Mouse (Mus musculus): ENCODE measurements around the gene Zfp746. TPM values are rescaled to one million over a fixed set of nuclear protein-coding genes. Genes with fewer than 3 reads are reported as not detected.
"Not testable (repeated sequence)": the region's sequence is repeated elsewhere in the genome, so short reads cannot be mapped to it uniquely, and the experiment has no call there.

Gene Zfp746
- total RNA-seq (2021): 10 to 100 TPM; 11.2 to 11.3 TPM

DNA sequence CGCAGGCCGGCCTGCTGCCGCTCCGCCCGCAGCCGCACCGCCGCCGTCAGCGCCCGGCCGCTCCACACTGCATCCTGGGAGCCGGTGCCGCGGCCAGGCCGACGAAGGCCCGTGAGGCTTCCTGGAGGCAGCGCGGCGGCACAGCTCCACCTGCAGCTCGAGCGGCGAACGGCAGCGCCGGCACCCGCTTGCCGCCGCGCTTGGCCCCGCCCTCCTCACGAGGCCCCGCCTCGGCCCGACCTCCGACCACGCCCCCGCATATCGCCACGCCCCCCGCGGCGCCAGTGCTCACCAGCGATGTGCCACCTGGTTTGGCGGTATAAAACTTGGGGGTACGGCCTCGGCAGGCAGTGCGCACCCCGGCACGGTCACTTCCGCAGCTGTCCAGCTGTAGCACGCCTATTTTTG is at the start of gene Zfp746:
Gene Zfp746, minus strand, starts transcription at position 123 of the 408 bp plus-strand sequence.
- DNase-seq (ENCODE audit: low spot score): peak; percentile 82
- intact Hi-C loops (cut with DNase I): no loop called here

DNA sequence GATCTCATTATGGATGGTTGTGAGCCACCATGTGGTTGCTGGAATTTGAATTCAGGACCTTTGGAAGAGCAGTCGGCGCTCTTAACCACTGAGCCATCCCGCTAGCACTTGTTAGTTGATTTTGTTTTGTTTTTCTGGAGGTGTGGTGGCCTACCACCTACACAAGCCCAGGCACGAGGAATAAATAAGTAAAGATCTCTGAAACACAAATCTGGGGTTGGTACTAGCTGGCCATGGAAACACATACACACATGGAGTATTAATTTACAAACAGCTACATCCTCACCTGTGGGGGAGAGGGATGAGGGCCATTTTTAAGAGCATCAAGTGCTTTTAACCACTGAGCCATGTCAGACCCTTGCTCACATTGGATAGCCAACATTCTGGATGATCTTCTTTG is 34.7 kb upstream of the Zfp746 start:
- intact Hi-C loops (cut with DNase I); DNase-seq (ENCODE audit: low spot score): not testable (repeated sequence)

DNA sequence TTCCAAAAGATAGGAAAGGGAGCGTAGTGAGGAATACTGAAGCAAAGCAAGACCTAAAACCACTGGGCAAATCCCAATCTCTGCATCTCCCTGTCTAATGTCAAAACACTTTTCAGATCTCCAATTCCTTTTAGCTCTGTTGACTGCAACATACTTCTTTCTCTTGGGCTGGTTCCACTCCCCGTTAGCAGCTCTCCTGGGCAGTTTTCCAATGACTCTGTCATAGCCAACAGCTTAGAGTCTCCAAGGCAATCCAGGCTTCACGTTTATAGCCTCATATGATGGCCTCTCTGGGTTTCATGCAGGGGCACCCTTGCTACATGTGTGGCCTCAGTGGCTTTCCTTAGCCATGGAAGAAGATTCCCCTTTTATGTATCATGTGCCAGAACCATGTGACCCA is 29.6 kb upstream of the Zfp746 start:
- intact Hi-C loops (cut with DNase I): no loop called here
- DNase-seq (ENCODE audit: low spot score): no peak

DNA sequence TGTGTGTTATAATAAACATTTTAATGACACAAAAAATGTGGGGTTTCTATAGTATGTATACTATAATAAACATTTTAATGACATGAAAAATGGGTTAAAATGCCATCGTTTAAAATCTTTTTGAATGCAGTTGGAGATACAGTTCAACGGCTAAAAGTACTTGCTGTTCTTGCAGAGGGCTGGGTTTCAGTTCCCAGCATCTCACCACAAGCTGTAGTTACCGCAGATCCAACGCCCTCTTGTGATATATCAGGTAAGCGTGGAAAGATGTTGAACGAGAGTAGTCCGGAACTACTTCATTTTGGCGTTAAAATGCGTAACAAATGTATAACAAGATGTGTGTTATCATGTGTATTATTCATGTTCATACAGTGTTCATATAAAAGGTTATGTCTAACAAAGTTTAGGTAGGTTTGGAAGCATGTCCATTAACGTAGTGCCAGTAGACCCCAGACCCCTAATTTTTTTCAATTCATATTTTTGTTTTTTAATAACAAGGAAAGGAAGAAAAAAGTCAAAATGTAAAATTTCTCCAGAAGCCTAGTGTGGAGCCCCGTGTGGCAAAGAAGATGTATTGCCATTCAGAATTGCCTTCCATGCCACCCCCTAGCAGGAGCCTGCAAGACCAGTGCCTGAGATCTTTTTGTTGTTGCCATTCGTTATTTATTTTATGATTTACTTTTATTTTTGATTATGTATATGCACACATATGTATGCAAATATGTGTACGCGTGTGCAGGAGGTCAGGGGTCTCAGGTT is 743 bp upstream of the Zfp746 start:
- intact Hi-C loops (cut with DNase I): no loop called here

DNA sequence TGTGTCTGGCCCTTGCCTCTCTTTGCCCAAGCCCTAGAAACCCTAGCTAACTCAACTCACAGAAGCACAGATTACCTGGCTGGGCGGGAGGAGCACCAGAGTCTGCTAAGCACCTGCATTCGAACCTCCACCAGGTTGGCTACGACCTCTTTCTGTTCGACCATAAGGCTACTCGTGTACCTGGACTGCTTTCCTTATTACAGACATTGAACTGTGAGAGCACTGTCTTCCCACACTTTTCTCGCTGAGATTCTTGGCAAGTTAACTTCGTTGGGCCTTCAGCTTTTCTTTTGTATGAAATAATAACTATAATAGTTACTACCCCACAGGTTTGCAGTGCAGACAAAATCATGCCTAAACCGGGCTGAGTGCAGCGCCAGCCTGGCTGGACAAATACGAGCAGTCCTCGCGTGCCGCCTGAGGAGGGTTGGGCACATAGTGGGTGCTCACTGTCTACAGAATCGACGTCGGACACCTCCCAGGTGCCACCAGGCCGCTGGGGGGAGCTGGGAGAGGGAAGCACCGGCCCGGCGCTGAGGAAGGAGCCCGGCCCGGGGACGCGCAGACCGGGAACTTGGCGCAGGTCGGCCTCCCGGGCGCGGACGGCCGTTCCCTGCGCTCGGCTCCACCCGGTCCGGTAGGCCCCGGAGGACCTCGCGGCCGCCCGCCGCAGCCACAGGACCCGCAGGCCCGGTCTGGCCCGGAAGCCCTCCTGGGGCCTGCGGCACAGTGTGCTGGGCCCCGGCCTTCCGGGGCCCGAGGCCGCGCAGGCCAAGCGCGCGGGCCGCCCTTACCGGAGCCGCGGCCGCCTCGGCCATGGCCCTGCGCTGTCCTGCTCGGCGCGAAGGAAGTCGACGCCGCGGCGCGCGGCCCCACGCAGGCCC is 630 bp downstream of the Zfp746 start:
- intact Hi-C loops (cut with DNase I): loop anchor here (2.0 kb wide), 1 partner anchor 37 kb away; the partner anchor contains the start of gene Zfp777
- peak; percentile 47 for DNase-seq (ENCODE audit: low spot score)

More for the DNA sequence above, 743 bp upstream of the Zfp746 start:
- DNase-seq (ENCODE audit: low spot score): no peak

DNA sequence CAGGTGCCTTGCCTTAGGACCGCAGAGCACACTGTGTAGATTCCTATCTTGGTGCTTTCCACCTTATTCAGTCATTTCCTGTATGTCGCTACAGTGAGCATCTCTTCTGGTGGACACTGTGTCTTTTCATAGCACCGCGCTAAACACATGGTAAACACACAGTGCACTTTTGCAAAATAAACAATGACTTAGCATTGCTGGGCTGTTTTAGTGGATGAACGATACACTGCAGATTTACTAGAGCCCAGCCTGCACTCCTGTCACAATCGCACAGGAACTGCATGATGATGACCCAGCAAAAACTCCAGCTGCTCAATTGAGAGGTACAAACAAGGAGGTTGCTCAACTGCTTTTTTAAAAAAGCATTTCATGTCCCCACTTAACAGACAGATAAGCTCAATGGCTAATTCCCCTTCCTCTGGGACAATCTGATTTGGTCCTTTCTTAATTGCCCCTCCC is 2.6 kb downstream of the Zfp746 start:
- no peak for DNase-seq (ENCODE audit: low spot score)
- intact Hi-C loops (cut with DNase I): loop anchor here (2.0 to 5.0 kb wide), 2 partner anchors 35 to 106 kb away; partner anchors contain the start of gene Zfp777

DNA sequence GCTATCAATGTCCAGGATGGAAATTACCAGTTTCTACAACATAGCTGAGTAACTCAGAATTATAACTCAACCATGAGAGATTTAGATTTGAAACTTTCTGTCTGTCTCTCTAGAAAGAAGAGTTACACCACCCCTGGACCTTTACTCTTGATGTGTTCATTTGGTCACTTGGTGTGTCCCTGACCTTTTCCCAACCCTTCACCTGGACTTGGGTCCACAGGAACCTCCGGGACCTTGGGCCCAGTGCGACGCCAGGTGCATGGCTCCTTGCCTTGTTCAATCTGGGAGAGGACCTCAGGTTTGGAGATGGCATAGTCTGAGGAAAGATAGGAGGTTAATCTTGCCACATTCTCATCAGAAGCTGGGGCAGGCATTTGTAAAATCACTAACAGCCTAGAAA is 4.4 kb downstream of the Zfp746 start:
- intact Hi-C loops (cut with DNase I): loop anchor here (5.0 kb wide), 1 partner anchor 105 kb away; no protein-coding TSS in a partner anchor
- DNase-seq (ENCODE audit: low spot score): no peak

DNA sequence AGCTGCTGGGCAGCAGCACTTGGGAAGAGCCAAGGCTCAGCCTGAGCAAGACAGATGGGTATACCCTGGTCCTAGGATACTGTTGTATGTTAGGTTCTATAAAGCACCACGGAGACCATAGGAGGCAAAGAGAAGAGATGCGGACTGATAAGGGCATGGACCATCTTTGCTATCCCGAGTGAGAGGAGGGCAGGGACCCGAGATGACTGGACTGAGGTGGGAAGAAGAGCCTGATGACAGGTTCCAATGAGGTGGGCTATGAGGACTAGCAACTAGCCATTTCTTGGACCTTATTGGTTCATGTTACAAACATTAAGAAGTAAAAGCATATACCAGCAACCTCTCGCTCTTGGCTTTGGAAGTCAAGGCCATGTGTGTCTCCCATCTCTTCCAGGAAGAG is 5.4 kb downstream of the Zfp746 start:
- intact Hi-C loops (cut with DNase I): loop anchor here (5.0 kb wide), 1 partner anchor 104 kb away; no protein-coding TSS in a partner anchor
- DNase-seq (ENCODE audit: low spot score): no peak

DNA sequence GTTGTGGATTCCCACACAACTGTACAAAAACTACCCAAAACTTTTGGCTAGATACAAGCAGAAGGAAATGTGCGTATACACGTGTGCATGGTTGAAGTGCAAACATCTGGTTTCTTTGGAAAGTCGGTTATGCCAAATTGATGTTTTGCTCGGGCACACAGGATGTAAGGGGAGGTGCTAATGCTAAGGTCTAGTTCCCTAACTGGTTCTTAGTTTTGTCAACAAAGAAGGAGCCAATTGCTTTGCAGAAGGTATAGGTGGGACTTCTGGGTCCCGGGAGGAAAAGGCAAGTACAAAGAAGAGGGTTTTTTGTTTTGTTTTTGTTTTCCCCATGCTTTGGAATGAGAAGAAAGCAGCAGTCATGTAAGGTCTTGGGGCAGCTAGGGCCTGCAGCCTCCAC is 13.1 kb downstream of the Zfp746 start:
- no peak for DNase-seq (ENCODE audit: low spot score)
- intact Hi-C loops (cut with DNase I): no loop called here

DNA sequence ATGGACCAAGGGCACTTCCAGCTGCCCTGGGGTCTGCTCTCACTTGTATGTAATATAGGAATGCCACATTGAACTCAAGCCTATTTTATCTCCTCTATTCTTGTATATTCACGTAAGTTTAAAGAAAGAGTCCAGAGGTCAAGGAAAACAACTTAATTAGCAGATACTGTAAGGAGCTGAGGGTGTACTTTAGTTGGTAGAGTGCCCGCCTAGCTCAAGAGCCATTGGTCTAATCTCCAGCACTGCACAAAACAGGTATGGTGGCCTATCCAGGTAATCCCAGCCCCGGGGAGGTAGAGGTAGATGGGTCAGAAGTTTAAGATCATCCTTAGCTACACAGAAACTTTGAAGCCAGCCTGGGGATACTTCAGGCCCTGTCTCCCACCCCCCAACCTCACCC is 18.9 kb downstream of the Zfp746 start:
- intact Hi-C loops (cut with DNase I): no loop called here
- DNase-seq (ENCODE audit: low spot score): no peak

DNA sequence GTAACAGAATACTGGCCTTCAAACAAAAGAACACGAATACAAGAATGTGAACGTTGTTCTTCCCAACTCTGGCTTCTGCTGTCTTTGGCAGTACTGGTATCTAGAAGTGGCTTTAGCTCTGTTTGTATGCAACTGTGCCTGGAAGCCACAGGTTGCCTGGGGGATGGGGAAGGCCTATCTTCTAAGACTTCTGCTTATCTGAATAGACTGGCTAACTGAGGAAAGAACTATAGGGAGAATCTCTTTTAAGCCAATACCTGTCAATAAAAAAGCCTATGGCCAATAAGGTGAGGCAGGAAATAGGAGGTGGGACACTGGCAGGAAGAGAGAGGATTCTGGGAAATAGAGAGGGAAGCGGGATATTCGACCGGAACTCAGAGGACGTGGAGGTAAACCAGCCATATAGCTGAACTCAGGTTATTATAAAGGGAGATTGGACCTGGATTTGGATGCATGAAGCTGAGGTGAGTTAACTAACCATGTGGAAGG is 20.8 kb downstream of the Zfp746 start:
- intact Hi-C loops (cut with DNase I): no loop called here
- DNase-seq (ENCODE audit: low spot score): no peak

DNA sequence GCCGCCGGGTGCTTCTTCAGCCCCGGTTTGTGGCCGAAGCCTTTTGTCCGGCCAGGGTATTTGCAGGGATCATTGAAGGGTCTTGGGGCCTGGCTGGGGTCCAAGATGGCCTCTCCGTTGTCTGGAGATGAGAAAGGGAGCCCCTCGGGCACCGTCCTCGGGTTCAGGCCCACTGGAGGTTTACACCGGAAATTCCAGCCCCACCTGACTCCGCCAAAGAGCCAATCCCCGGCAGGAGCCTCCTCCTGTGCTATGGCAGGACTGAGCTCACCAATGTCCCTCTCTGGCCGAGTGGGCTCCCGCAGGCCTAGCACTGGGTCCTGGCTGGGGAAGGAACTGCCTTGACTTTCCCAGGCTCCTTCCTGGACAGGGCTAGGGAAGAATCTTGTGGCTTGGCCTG is 21.9 kb downstream of the Zfp746 start:
- intact Hi-C loops (cut with DNase I): no loop called here
- DNase-seq (ENCODE audit: low spot score): no peak

DNA sequence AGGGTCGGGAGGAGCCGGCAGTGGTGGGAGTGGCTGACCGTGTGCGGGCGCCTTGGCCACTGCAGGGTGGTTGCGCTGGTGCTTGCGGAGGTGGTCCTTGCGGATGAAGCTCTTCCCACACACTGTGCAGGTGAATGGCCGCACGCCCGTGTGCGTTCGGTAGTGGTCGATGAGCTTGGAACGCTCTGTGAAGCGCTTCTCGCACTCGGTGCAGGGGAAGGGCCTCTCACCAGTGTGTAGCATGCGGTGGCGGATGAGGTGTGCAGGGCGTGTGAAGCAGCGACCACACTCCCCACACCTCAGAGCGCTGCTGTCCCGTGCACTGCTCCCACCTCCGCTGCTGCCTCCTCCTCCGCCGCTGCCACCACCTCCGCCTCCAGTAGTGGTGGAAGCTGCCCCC is 22.5 kb downstream of the Zfp746 start:
- intact Hi-C loops (cut with DNase I): no loop called here
- no peak for DNase-seq (ENCODE audit: low spot score)

DNA sequence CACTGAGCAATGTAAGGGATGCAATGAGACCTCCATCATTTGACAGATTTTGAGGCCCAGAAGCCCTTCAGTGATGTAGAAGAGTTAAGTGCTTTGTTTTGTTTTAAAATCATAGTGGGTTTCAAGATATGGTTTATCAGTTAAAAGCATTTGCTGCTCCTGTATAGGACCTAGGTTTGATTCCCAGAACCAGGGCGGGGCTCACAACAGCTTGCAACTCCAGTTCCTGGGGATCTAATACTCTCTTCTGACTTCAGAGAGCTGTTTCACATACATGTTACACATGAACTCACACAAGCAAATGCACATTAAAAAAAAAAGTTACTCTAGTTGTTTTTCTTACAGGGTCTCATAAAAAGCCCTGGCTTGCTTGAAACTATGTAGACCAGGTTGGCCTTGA is 25.5 kb downstream of the Zfp746 start:
- intact Hi-C loops (cut with DNase I): no loop called here
- no peak for DNase-seq (ENCODE audit: low spot score)

DNA sequence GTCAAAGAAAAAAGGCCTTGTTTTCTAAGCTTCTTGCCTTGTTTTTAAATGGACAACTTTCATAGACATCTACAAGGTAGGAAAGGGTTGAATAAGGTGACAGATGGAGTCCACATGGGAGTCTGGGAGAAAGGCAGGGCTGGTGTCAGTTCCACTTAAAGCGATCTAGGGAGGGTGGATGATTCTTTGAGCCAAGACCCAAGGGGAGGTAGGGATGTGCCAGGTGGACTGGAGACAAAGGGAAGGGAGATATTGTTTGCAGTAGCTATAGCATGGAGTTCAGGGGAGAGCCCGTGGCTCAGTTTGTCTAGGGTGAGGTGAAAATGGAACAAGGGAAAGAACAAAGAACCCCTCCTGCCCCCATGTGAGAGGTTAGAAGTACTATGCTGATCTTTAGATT is 26.0 kb downstream of the Zfp746 start:
- intact Hi-C loops (cut with DNase I): no loop called here
- no peak for DNase-seq (ENCODE audit: low spot score)

DNA sequence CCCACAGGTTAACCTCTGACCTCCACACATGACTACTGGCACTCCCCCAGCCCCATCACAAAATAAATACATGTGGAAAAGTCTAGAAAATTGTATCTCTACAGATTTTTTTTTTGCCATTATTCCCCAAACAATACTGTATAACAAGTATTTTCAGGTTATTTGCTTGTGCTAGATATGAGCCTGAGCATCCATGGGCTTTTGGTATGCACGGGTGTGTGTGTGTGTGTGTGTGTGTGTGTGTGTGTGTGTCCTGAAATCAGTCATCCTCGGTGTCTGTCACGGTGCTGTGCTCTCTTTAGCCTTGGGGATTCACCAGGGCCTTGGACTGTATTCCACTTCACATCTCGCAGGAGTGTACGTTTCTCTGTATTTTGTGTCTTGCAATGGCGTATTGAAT is 34.3 kb downstream of the Zfp746 start:
- DNase-seq (ENCODE audit: low spot score): no peak
- intact Hi-C loops (cut with DNase I): no loop called here

DNA sequence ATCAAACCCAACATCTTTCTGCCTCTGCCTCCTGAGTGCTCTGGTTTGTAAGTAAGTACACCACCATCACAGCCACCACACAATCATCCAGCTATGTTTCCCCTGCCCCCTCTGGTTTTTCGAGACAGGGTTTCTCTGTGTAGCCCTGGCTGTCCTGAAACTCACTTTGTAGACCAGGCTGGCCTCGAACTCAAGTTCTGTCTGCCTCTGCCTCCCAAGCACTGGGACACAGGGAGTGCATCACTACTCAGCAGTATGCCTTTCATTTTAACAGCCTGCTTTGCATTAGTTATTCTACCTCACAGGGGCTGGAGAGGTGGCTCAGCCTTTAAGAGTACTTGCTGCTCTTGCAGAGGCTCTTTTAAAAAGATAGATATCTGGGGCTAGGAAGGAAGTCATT is 34.7 kb downstream of the Zfp746 start:
- intact Hi-C loops (cut with DNase I): no loop called here

DNA sequence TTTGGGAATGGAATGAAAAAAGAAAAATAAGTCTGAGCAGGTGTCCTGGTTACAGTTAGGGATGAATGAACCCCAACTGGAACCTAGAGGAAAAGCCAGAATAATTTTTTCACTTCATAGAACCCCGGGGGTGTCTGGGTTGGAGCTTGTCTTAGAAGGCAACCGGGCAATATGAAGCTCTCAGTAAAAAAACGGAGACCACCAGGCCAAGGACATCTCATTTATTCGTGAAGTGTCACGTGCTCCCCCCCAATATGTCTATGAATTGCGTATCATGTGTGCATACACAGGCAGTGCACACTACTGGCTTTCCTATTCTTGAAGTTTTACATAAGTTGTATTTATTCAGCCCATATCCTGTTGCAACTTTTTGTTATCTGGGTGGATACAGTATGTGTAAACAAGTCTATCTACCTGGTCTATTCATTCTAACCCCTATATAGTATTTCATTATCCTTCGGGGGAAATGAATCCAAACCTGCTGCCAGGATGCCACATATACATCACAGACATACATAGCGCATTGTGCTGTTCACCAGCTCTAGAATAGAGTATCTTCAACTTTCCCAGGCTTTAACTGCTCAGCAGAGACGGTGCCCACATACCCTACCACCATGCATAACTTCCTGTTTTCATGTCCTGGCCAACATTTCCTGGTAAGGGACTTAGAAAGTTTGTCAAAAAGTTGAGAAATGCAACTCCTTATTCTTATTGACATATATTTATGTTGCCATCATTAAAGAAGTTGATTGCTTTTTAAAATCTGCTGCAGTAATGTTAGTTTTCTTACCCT is 36.9 kb downstream of the Zfp746 start:
- intact Hi-C loops (cut with DNase I): loop anchor here (2.0 to 5.0 kb wide), 2 partner anchors 35 to 212 kb away; partner anchors contain the start of gene Zfp398
- no peak for DNase-seq (ENCODE audit: low spot score)

More for the DNA sequence above, 34.7 kb downstream of the Zfp746 start:
- DNase-seq (ENCODE audit: low spot score): no peak

DNA sequence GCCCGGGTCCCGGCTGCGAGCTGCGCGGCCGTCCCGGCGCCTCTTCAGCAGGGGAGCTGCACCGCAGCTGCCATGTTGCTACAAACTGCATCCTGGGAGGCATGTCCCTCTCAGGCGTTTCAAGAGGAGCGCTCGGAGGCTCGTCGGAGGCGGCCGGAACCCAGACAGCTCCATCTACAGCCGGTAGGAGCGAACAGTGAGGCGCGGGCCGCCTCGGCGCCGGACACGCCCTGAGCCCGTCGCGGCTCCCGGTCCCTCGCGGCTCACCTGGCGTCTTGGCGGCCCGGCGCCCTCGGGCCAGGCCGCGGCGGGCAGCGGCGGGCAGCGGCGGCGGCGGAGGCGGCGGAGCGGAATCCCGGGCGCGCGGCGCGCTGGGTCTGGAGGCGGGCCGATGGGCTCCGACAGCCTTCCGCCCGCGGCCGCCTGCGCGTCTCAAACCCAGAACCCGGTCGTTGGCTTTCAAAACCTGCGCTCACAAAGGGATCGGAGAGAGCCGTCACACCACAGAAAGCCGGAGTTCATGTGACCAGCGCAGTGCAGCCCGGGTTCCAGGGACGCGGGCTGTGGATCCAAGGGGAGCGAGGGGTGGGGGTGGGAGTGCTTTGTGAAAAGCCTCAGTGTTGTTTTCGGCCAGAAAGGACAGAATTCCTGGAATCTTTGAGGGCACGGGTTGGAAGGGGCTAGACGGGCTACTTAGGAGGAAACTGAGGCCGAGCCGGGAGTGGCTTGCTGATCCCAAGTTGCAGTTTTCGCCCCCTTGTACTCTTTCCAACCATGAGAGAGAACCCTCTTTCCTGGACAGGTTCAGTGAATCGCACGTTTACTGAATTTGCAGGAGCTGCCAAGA is 37.7 kb downstream of the Zfp746 start, which contains the start of gene Zfp777:
Gene Zfp777, minus strand, starts transcription at position 486 of the 847 bp plus-strand sequence.
- intact Hi-C loops (cut with DNase I): loop anchor here (2.0 to 5.0 kb wide), 2 partner anchors 36 to 211 kb away; partner anchors contain the start of gene Zfp398
- peak; percentile 72 for DNase-seq (ENCODE audit: low spot score)
